Comparison of ENCODE assay signal across 29 mouse cellular contexts in genomic region chr3:155747511-155747910, GRCm38 (mm10).
"Had no signal": no experiment of that assay in that cellular context is flagged by ENCODE, and none has a peak within 500 bp of the region (broad histone marks: within the 10 kb centered on the region; RNA-seq: fewer than 3 reads in every experiment).

No protein-coding gene starts in this region.

- H3K4me2 ChIP-seq: embryonic facial prominence, embryonic 12.5 days; embryonic facial prominence, embryonic 13.5 days; embryonic facial prominence, embryonic 15.5 days; forebrain, embryonic 12.5 days; forebrain, embryonic 13.5 days; forebrain, embryonic 15.5 days had no signal

- DNase-seq: cerebellum, adult 18-20 months; cerebellum, adult 2 months; cerebellum, adult 8-10 months; cerebellum, adult 9-10 months; cerebellum, adult 9-11 months; cerebellum, postnatal 10 days; cerebellum, postnatal 14 days; cerebellum, postnatal 25 days; cerebellum, postnatal 36 days; embryo, embryonic 11 days; forebrain, postnatal 0 days; gastrocnemius, adult 2 months; gastrocnemius, postnatal 10 days; gastrocnemius, postnatal 14 days; gastrocnemius, postnatal 25 days; gastrocnemius, postnatal 36 days; heart, adult 11 months; heart, adult 18-20 months had no signal

- H3K4me1 ChIP-seq: embryonic facial prominence, embryonic 10.5 days; embryonic facial prominence, embryonic 12.5 days; embryonic facial prominence, embryonic 13.5 days; embryonic facial prominence, embryonic 15.5 days; forebrain, embryonic 10.5 days; forebrain, embryonic 12.5 days; forebrain, embryonic 13.5 days; forebrain, embryonic 15.5 days had no signal

- H3K9me3 ChIP-seq: embryonic facial prominence, embryonic 10.5 days; embryonic facial prominence, embryonic 12.5 days; embryonic facial prominence, embryonic 13.5 days; embryonic facial prominence, embryonic 15.5 days; forebrain, embryonic 10.5 days; forebrain, embryonic 12.5 days; forebrain, embryonic 13.5 days; forebrain, embryonic 15.5 days had no signal

- H3K27me3 ChIP-seq: embryonic facial prominence, embryonic 12.5 days; embryonic facial prominence, embryonic 13.5 days; embryonic facial prominence, embryonic 15.5 days; forebrain, embryonic 12.5 days; forebrain, embryonic 13.5 days; forebrain, embryonic 15.5 days had no signal

- H3K27ac ChIP-seq: embryonic facial prominence, embryonic 10.5 days; embryonic facial prominence, embryonic 12.5 days; embryonic facial prominence, embryonic 13.5 days; embryonic facial prominence, embryonic 15.5 days; forebrain, embryonic 10.5 days; forebrain, embryonic 12.5 days; forebrain, embryonic 13.5 days; forebrain, embryonic 15.5 days; gastrocnemius, adult 2 months had no signal

- H3K9ac ChIP-seq: embryonic facial prominence, embryonic 12.5 days; embryonic facial prominence, embryonic 13.5 days; embryonic facial prominence, embryonic 15.5 days; forebrain, embryonic 12.5 days; forebrain, embryonic 13.5 days; forebrain, embryonic 15.5 days; forebrain, postnatal 0 days had no signal

- H3K4me3 ChIP-seq: embryonic facial prominence, embryonic 10.5 days; embryonic facial prominence, embryonic 12.5 days; embryonic facial prominence, embryonic 13.5 days; embryonic facial prominence, embryonic 15.5 days; erythroblast, embryonic 14.5 days; forebrain, embryonic 10.5 days; forebrain, embryonic 12.5 days; forebrain, embryonic 13.5 days; forebrain, embryonic 15.5 days; gastrocnemius, adult 2 months had no signal

- ATAC-seq: forebrain, embryonic 13.5 days; forebrain, embryonic 14.5 days; forebrain, embryonic 15.5 days; forebrain, embryonic 16.5 days; forebrain, postnatal 0 days had no signal

- H3K36me3 ChIP-seq: embryonic facial prominence, embryonic 10.5 days; embryonic facial prominence, embryonic 12.5 days; embryonic facial prominence, embryonic 13.5 days; embryonic facial prominence, embryonic 15.5 days; forebrain, embryonic 10.5 days; forebrain, embryonic 12.5 days; forebrain, embryonic 15.5 days had no signal
